Mouse (Mus musculus): ENCODE measurements around the gene Pde1b. TPM values are rescaled to one million over a fixed set of nuclear protein-coding genes. Genes with fewer than 3 reads are reported as not detected.
A peak's percentile ranks its signal among the peaks of the same experiment; 100 is the strongest.

The Pde1b gene
- polyA plus RNA-seq, 2 experiments = 0.11 to 1.0 TPM

DNA sequence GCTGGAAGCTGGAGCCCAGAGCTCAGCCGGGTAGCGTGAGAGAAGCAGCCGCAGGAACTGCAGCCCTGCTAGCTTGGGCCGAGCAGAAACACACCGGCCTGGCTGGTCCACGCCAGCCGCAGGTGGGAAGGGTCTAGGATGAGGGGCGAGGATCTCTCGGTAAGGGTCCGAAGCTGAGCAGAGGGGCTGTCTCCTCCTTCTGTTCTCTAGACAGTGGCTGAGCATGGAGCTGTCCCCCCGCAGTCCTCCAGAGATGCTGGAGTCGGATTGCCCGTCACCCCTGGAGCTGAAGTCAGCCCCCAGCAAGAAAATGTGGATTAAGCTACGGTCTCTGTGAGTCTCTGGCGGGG lies 392 bp downstream of the Pde1b start:
- no peak overlapping the region for H3K27ac ChIP-seq
- 3% methylated on average over 15 of the region's 15 CpGs for WGBS (ENCODE audit: insufficient replicate concordance)
- H3K9me3 ChIP-seq (ENCODE audit: control insufficient read depth, low read length) = no peaks in the 10 kb centered on the region
- peak overlapping the region; percentile 62 for H3K4me2 ChIP-seq (ENCODE audit: low read depth)
- no peaks in the 10 kb centered on the region for H3K4me1 ChIP-seq (replicated peaks; ENCODE audit: control insufficient read depth in 2 of 2, insufficient read depth in 2 of 2, low read length in 1 of 2)
- H3K4me3 ChIP-seq (ENCODE audit: insufficient read depth in 1 of 2, low read depth in 2 of 2, low read length in 2 of 2) = peak overlapping the region in 1 of 2 experiments; percentile 32; a peak in 2 of 4 replicates
- no peak overlapping the region for H3K9ac ChIP-seq (replicated peaks)
- peak; percentile 18; the same call in 1 of the 2 replicates for ATAC-seq (ENCODE audit: insufficient read depth)
- H3K27me3 ChIP-seq (ENCODE audit: control insufficient read depth, insufficient read depth, low read length) = peaks cover 28% of the 10 kb centered on the region
- TF ChIP-seq EP300 (IDR thresholded peaks at IDR 0.05; ENCODE audit: low read depth) (no peak), CTCF (IDR thresholded peaks at IDR 0.05; ENCODE audit: low read depth) (no peak)
- DNase-seq (ENCODE audit: low read depth in 3 of 3, low spot score in 3 of 3) = no peak
- no peaks in the 10 kb centered on the region for H3K36me3 ChIP-seq (replicated peaks; ENCODE audit: control insufficient read depth, insufficient read depth, low read depth)

GRCm38 (mm10) chr15:103503660-103504059 lies 826 bp downstream of the Pde1b start:
- Histone ChIP-seq H3K4me2 (ENCODE audit: low read depth) (no peak overlapping the region), H3K27ac (no peak overlapping the region), H3K4me3 (ENCODE audit: insufficient read depth in 1 of 2, low read depth in 2 of 2, low read length in 2 of 2) (no peak overlapping the region), H3K9ac (replicated peaks) (no peak overlapping the region), H3K36me3 (replicated peaks; ENCODE audit: control insufficient read depth, insufficient read depth, low read depth) (no peaks in the 10 kb centered on the region), H3K9me3 (ENCODE audit: control insufficient read depth, low read length) (no peaks in the 10 kb centered on the region), H3K4me1 (replicated peaks; ENCODE audit: control insufficient read depth in 2 of 2, insufficient read depth in 2 of 2, low read length in 1 of 2) (no peaks in the 10 kb centered on the region), H3K27me3 (ENCODE audit: control insufficient read depth, insufficient read depth, low read length) (peaks cover 28% of the 10 kb centered on the region)
- no peak for ATAC-seq (ENCODE audit: insufficient read depth)
- TF ChIP-seq CTCF (IDR thresholded peaks at IDR 0.05; ENCODE audit: low read depth) (no peak), EP300 (IDR thresholded peaks at IDR 0.05; ENCODE audit: low read depth) (no peak)
- DNase-seq (ENCODE audit: low read depth in 3 of 3, low spot score in 3 of 3) = no peak
- 54% methylated on average over 12 of the region's 12 CpGs for WGBS (ENCODE audit: insufficient replicate concordance)

GRCm38 (mm10) chr15:103509317-103509716 lies 6.5 kb downstream of the Pde1b start:
- Histone ChIP-seq H3K4me3 (ENCODE audit: insufficient read depth in 1 of 2, low read depth in 2 of 2, low read length in 2 of 2) (no peak overlapping the region), H3K9me3 (ENCODE audit: control insufficient read depth, low read length) (no peaks in the 10 kb centered on the region), H3K36me3 (replicated peaks; ENCODE audit: control insufficient read depth, insufficient read depth, low read depth) (no peaks in the 10 kb centered on the region), H3K4me2 (ENCODE audit: low read depth) (no peak overlapping the region), H3K27me3 (ENCODE audit: control insufficient read depth, insufficient read depth, low read length) (peaks cover 4% of the 10 kb centered on the region), H3K4me1 (replicated peaks; ENCODE audit: control insufficient read depth in 2 of 2, insufficient read depth in 2 of 2, low read length in 1 of 2) (peaks cover 0 to 3% of the 10 kb centered on the region in 2 experiments; a peak in 1 of 4 replicates), H3K27ac (no peak overlapping the region), H3K9ac (replicated peaks) (no peak overlapping the region)
- no peak for TF ChIP-seq CTCF (IDR thresholded peaks at IDR 0.05; ENCODE audit: low read depth)
- TF ChIP-seq EP300 (IDR thresholded peaks at IDR 0.05; ENCODE audit: low read depth) = no peak
- no peak for ATAC-seq (ENCODE audit: insufficient read depth)
- DNase-seq (ENCODE audit: low read depth in 3 of 3, low spot score in 3 of 3) = no peak
- WGBS (ENCODE audit: insufficient replicate concordance) = 50% methylated on average over 3 of the region's 3 CpGs

GRCm38 (mm10) chr15:103511652-103512051 lies 8.8 kb downstream of the Pde1b start:
- Histone ChIP-seq H3K9me3 (ENCODE audit: control insufficient read depth, low read length) (no peaks in the 10 kb centered on the region), H3K9ac (replicated peaks) (no peak overlapping the region), H3K36me3 (replicated peaks; ENCODE audit: control insufficient read depth, insufficient read depth, low read depth) (no peaks in the 10 kb centered on the region), H3K4me2 (ENCODE audit: low read depth) (no peak overlapping the region), H3K27me3 (ENCODE audit: control insufficient read depth, insufficient read depth, low read length) (no peaks in the 10 kb centered on the region), H3K27ac (no peak overlapping the region), H3K4me3 (ENCODE audit: insufficient read depth in 1 of 2, low read depth in 2 of 2, low read length in 2 of 2) (no peak overlapping the region), H3K4me1 (replicated peaks; ENCODE audit: control insufficient read depth in 2 of 2, insufficient read depth in 2 of 2, low read length in 1 of 2) (peaks cover 0 to 3% of the 10 kb centered on the region in 2 experiments; a peak in 1 of 4 replicates)
- TF ChIP-seq EP300 (IDR thresholded peaks at IDR 0.05; ENCODE audit: low read depth) (no peak), CTCF (IDR thresholded peaks at IDR 0.05; ENCODE audit: low read depth) (no peak)
- 6% methylated on average over 1 of the region's 1 CpGs for WGBS (ENCODE audit: insufficient replicate concordance)
- ATAC-seq (ENCODE audit: insufficient read depth) (no peak), DNase-seq (ENCODE audit: low read depth in 3 of 3, low spot score in 3 of 3) (no peak)

GRCm38 (mm10) chr15:103513621-103514031 lies 10.8 kb downstream of the Pde1b start:
- H3K4me1 ChIP-seq (replicated peaks; ENCODE audit: control insufficient read depth in 2 of 2, insufficient read depth in 2 of 2, low read length in 1 of 2) = peaks cover 0 to 3% of the 10 kb centered on the region in 2 experiments; a peak in 1 of 4 replicates
- H3K9ac ChIP-seq (replicated peaks) = no peak overlapping the region
- TF ChIP-seq CTCF (IDR thresholded peaks at IDR 0.05; ENCODE audit: low read depth) (no peak), EP300 (IDR thresholded peaks at IDR 0.05; ENCODE audit: low read depth) (no peak)
- no peaks in the 10 kb centered on the region for H3K27me3 ChIP-seq (ENCODE audit: control insufficient read depth, insufficient read depth, low read length)
- H3K4me3 ChIP-seq (ENCODE audit: insufficient read depth in 1 of 2, low read depth in 2 of 2, low read length in 2 of 2) = no peak overlapping the region
- no peak overlapping the region for H3K4me2 ChIP-seq (ENCODE audit: low read depth)
- 18% methylated on average over 7 of the region's 7 CpGs for WGBS (ENCODE audit: insufficient replicate concordance)
- ATAC-seq (ENCODE audit: insufficient read depth) (no peak), DNase-seq (ENCODE audit: low read depth in 3 of 3, low spot score in 3 of 3) (no peak)
- H3K9me3 ChIP-seq (ENCODE audit: control insufficient read depth, low read length) = no peaks in the 10 kb centered on the region
- H3K36me3 ChIP-seq (replicated peaks; ENCODE audit: control insufficient read depth, insufficient read depth, low read depth) = no peaks in the 10 kb centered on the region
- no peak overlapping the region for H3K27ac ChIP-seq
